ENCODE assay signal across 15 mouse cellular contexts in genomic region chr1:146106882-146107281, GRCm38 (mm10).
A peak's percentile ranks its signal among the peaks of the same experiment; 100 is the strongest.
DNase-seq lines count a peak whose midpoint lies in the region; ATAC-seq and TF ChIP-seq lines count a peak whose summit lies in the region.
"Had no signal": no experiment of that assay in that cellular context is flagged by ENCODE, and none has a peak within 500 bp of the region (broad histone marks: within the 10 kb centered on the region; RNA-seq: fewer than 3 reads in every experiment).

No protein-coding gene starts in this region.

- H3K9me3 ChIP-seq in midbrain, postnatal 0 days (ENCODE audit: low read length): no peaks in the 10 kb centered on the region
- no peaks in the 10 kb centered on the region; the same call in 1 of the 2 replicates for H3K9me3 ChIP-seq in midbrain, embryonic 16.5 days (replicated peaks; ENCODE audit: control insufficient read depth, low read length, poor library complexity, severe bottlenecking)
- H3K9me3 ChIP-seq in neural tube, embryonic 11.5 days (ENCODE audit: control insufficient read depth, low read length): no peaks in the 10 kb centered on the region
- H3K9me3 ChIP-seq: midbrain, embryonic 12.5 days had no signal

- no peaks in the 10 kb centered on the region for H3K4me1 ChIP-seq in midbrain, postnatal 0 days (ENCODE audit: insufficient read depth, low read length)
- H3K4me1 ChIP-seq in midbrain, embryonic 16.5 days (ENCODE audit: control insufficient read depth, insufficient read depth, low read length): no peaks in the 10 kb centered on the region
- no peaks in the 10 kb centered on the region for H3K4me1 ChIP-seq in neural tube, embryonic 11.5 days (ENCODE audit: control insufficient read depth, insufficient read depth, low read length)
- H3K4me1 ChIP-seq: midbrain, embryonic 12.5 days had no signal

- TF ChIP-seq CTCF in midbrain, postnatal 0 days (IDR thresholded peaks at IDR 0.05): no peak

- no peak overlapping the region for H3K4me2 ChIP-seq in midbrain, postnatal 0 days (ENCODE audit: low read depth, low read length, poor library complexity, severe bottlenecking)
- no peak overlapping the region for H3K4me2 ChIP-seq in midbrain, embryonic 16.5 days (ENCODE audit: low read length)
- H3K4me2 ChIP-seq in neural tube, embryonic 11.5 days (ENCODE audit: low read depth): no peak overlapping the region
- H3K4me2 ChIP-seq: heart, embryonic 11.5 days; midbrain, embryonic 12.5 days had no signal

- H3K27ac ChIP-seq in midbrain, postnatal 0 days (ENCODE audit: low read depth, low read length): no peak overlapping the region
- H3K27ac ChIP-seq in midbrain, embryonic 16.5 days (ENCODE audit: low read length): no peak overlapping the region
- H3K27ac ChIP-seq in neural tube, embryonic 11.5 days (ENCODE audit: low read depth, low read length): no peak overlapping the region
- H3K27ac ChIP-seq: liver, embryonic 14.5 days; midbrain, embryonic 12.5 days had no signal

- H3K27me3 ChIP-seq in midbrain, postnatal 0 days (ENCODE audit: insufficient read depth, low read length): no peaks in the 10 kb centered on the region
- H3K27me3 ChIP-seq in midbrain, embryonic 16.5 days (ENCODE audit: control insufficient read depth, insufficient read depth, low read depth, low read length): no peaks in the 10 kb centered on the region
- no peaks in the 10 kb centered on the region for H3K27me3 ChIP-seq in neural tube, embryonic 11.5 days (ENCODE audit: control insufficient read depth, insufficient read depth, low read length)
- H3K27me3 ChIP-seq: midbrain, embryonic 12.5 days had no signal

- no peak overlapping the region for H3K9ac ChIP-seq in midbrain, postnatal 0 days (replicated peaks; ENCODE audit: low read length, poor library complexity, severe bottlenecking)
- no peak overlapping the region for H3K9ac ChIP-seq in midbrain, embryonic 16.5 days (ENCODE audit: low read depth, low read length)
- H3K9ac ChIP-seq in neural tube, embryonic 11.5 days (ENCODE audit: low read length): no peak overlapping the region
- H3K9ac ChIP-seq: liver, embryonic 14.5 days; midbrain, embryonic 12.5 days had no signal

- H3K4me3 ChIP-seq in midbrain, postnatal 0 days (ENCODE audit: low read depth, low read length): no peak overlapping the region
- H3K4me3 ChIP-seq in midbrain, embryonic 16.5 days (ENCODE audit: low read depth, low read length): no peak overlapping the region
- H3K4me3 ChIP-seq in neural tube, embryonic 11.5 days (ENCODE audit: low read depth, low read length): no peak overlapping the region
- H3K4me3 ChIP-seq: midbrain, embryonic 12.5 days had no signal

- peak; percentile 2 for DNase-seq in midbrain, postnatal 0 days (ENCODE audit: low spot score)
- DNase-seq in R1 (ENCODE audit: low read depth, low spot score): peak; percentile 47
- peak; percentile 35 for DNase-seq in embryo, embryonic 11.5 days (ENCODE audit: low read depth, low spot score)
- peak; percentile 24 for DNase-seq in neural tube, embryonic 11.5 days (ENCODE audit: low spot score)
- DNase-seq in right cerebral cortex, postnatal 25 days: no peak
- no peak for DNase-seq in lung, adult 18-20 months
- DNase-seq in urinary bladder, adult 18-20 months (ENCODE audit: low spot score in 2 of 2): no peak
- DNase-seq: cerebellum, adult 11 months; layer of hippocampus, adult 9-11 months; thymus, postnatal 4 days had no signal

- no peak for ATAC-seq in midbrain, postnatal 0 days (ENCODE audit: low FRiP score)
- ATAC-seq in midbrain, embryonic 16.5 days: no peak
- no peak for ATAC-seq in neural tube, embryonic 11.5 days (ENCODE audit: insufficient read depth, low FRiP score, low TSS enrichment)
- ATAC-seq: intestine, embryonic 16.5 days had no signal

- 86% methylated on average over 12 of the region's 12 CpGs for WGBS in midbrain, postnatal 0 days
- 90% methylated on average over 12 of the region's 12 CpGs for WGBS in midbrain, embryonic 16.5 days
- 89% methylated on average over 12 of the region's 12 CpGs for WGBS in neural tube, embryonic 11.5 days

- no peaks in the 10 kb centered on the region for H3K36me3 ChIP-seq in midbrain, postnatal 0 days (ENCODE audit: insufficient read depth, low read length)
- no peaks in the 10 kb centered on the region for H3K36me3 ChIP-seq in midbrain, embryonic 16.5 days (ENCODE audit: control insufficient read depth, insufficient read depth, low read length)
- no peaks in the 10 kb centered on the region for H3K36me3 ChIP-seq in neural tube, embryonic 11.5 days (ENCODE audit: control insufficient read depth, insufficient read depth, low read length)
- H3K36me3 ChIP-seq: midbrain, embryonic 12.5 days had no signal

Comparison
In these comparisons a context has a peak if more than half of its experiments do, and no peak if none do; other contexts are left out.
1. DNase-seq: peak in midbrain, postnatal 0 days (single experiment), R1 (single experiment), embryo, embryonic 11.5 days (single experiment) and neural tube, embryonic 11.5 days (single experiment); none in right cerebral cortex, postnatal 25 days (single experiment), lung, adult 18-20 months (0 of 2) and urinary bladder, adult 18-20 months (0 of 2).